Mouse (Mus musculus) left cerebral cortex, adult 11 months (tissue): ENCODE data around the gene Rgl3.

ENCODE experiments used
- DNase-seq: peaks from one replicate; pipeline ENCODE4 v3.0.0; 2022; ENCODE audit warnings: low spot score

Rgl3 gene

GRCm38 (mm10) chr9:21983911-21984310 lies 5.3 kb downstream of the Rgl3 start:
- DNase-seq = no peak

GRCm38 (mm10) chr9:21978398-21979128 lies 10.7 kb downstream of the Rgl3 start:
- DNase-seq = no peak

- DNase-seq = no peak
Measured at GRCm38 (mm10) chr9:21977972-21978371, 11.3 kb downstream of the Rgl3 start.

- DNase-seq = no peak
Measured at GRCm38 (mm10) chr9:21977331-21977730, 11.9 kb downstream of the Rgl3 start.

- DNase-seq = no peak
Measured at GRCm38 (mm10) chr9:21976626-21977175, 12.5 kb downstream of the Rgl3 start.

- DNase-seq = no peak
Measured at GRCm38 (mm10) chr9:21969304-21969703, 19.9 kb downstream of the Rgl3 start.

GRCm38 (mm10) chr9:21968883-21969282 lies 20.4 kb downstream of the Rgl3 start:
- no peak for DNase-seq

GRCm38 (mm10) chr9:21963417-21963816 lies 25.8 kb downstream of the Rgl3 start, which contains the start of gene Epor:
Gene Epor, minus strand, starts transcription at chr9:21963506.
- DNase-seq = no peak

GRCm38 (mm10) chr9:21962416-21963059 lies 26.7 kb downstream of the Rgl3 start:
- peak; percentile 70 for DNase-seq

- DNase-seq = no peak
Measured at GRCm38 (mm10) chr9:21962010-21962409, 27.2 kb downstream of the Rgl3 start.

GRCm38 (mm10) chr9:21961366-21961980 lies 27.8 kb downstream of the Rgl3 start:
- DNase-seq = no peak

- DNase-seq = no peak
Measured at GRCm38 (mm10) chr9:21960558-21961208, 28.6 kb downstream of the Rgl3 start.

- no peak for DNase-seq
Measured at GRCm38 (mm10) chr9:21960135-21960534, 29.1 kb downstream of the Rgl3 start.

- DNase-seq = no peak
Measured at GRCm38 (mm10) chr9:21959244-21959643, 30.0 kb downstream of the Rgl3 start.

- no peak for DNase-seq
Measured at GRCm38 (mm10) chr9:21958372-21958771, 30.9 kb downstream of the Rgl3 start.

GRCm38 (mm10) chr9:21955570-21956281 lies 33.5 kb downstream of the Rgl3 start, which contains the start of gene Swsap1:
Gene Swsap1, plus strand, starts transcription at chr9:21955755.
- DNase-seq = peak; percentile 99

- no peak for DNase-seq
Measured at GRCm38 (mm10) chr9:21955225-21955569, 34.0 kb downstream of the Rgl3 start.

- DNase-seq = no peak
Measured at GRCm38 (mm10) chr9:21954635-21955034, 34.6 kb downstream of the Rgl3 start.

GRCm38 (mm10) chr9:21953600-21953999 lies 35.6 kb downstream of the Rgl3 start:
- peak; percentile 72 for DNase-seq

GRCm38 (mm10) chr9:21951977-21952376 lies 37.3 kb downstream of the Rgl3 start:
- DNase-seq = no peak

GRCm38 (mm10) chr9:21950322-21950721 lies 38.9 kb downstream of the Rgl3 start:
- DNase-seq = no peak

GRCm38 (mm10) chr9:21948790-21949189 lies 40.5 kb downstream of the Rgl3 start:
- no peak for DNase-seq
